Mouse (Mus musculus) macrophage (primary cell): ENCODE measurements around the gene Il34. TPM values are rescaled to one million over a fixed set of nuclear protein-coding genes. Genes with fewer than 3 reads are reported as not detected.

Experiments used
- polyA plus RNA-seq: library from polyadenylated mRNA; stranded (reverse); fragments of 250-400 nt; gene quantifications from 3 replicates; pipeline ENCODE4 v1.2.4, GENCODE M21; 2018; ENCODE audit warnings: inconsistent platforms

Gene Il34
- polyA plus RNA-seq, 1 experiment from 2014 or later, result not detected

Other genes with a start within 250 kb of the Il34 start
- gene Vac14, start 187.3 kb downstream of the Il34 start, polyA plus RNA-seq, result 47.9 to 60.1 TPM (median 56.8 TPM) in 3 replicates
- gene Mtss1l, start 84.4 kb downstream of the Il34 start, polyA plus RNA-seq, result 0.18 to 0.34 TPM (median 0.19 TPM) in 3 replicates
- 29.1 to 44.7 TPM (median 32.2 TPM) in 3 replicates for gene Cog4, start 40.7 kb upstream of the Il34 start, polyA plus RNA-seq
- 34.3 to 64.6 TPM (median 41.6 TPM) in 3 replicates for gene Sf3b3, start 40.9 kb upstream of the Il34 start, polyA plus RNA-seq
- 1.5 to 3.6 TPM (median 2.4 TPM) in 3 replicates for gene Fuk, start 96.6 kb upstream of the Il34 start, polyA plus RNA-seq
- 9.6 to 11.1 TPM (median 11.0 TPM) in 3 replicates for gene St3gal2, start 114.0 kb upstream of the Il34 start, polyA plus RNA-seq
- 29.5 to 44.2 TPM (median 44.0 TPM) in 3 replicates for gene Ddx19a, start 191.9 kb upstream of the Il34 start, polyA plus RNA-seq
- 4.9 to 7.6 TPM (median 6.2 TPM) in 3 replicates for gene Ddx19b, start 225.8 kb upstream of the Il34 start, polyA plus RNA-seq
- gene Aars, start 227.2 kb upstream of the Il34 start, polyA plus RNA-seq, result 31.7 to 55.1 TPM (median 47.7 TPM) in 3 replicates